Mouse (Mus musculus) erythroblast, adult 5-6 weeks (primary cell): ENCODE data around the gene Fgfr2. TPM values are rescaled to one million over a fixed set of nuclear protein-coding genes. Genes with fewer than 3 reads are reported as not detected.

Experiments used
- ATAC-seq: replicated peaks from 2 replicates; pipeline ENCODE4 v1.8.0; 2016; ENCODE audit warnings: moderate number of reproducible peaks, mild to moderate bottlenecking, moderate TSS enrichment, inconsistent platforms; ENCODE audit not compliant: poor library complexity, low FRiP score, severe bottlenecking
- total RNA-seq, 2 experiments: library from RNA; stranded (forward) in 1 of 2; stranded (reverse) in 1 of 2; fragments of 150-400 nt in 1 of 2; fragments of 200-764, 138-1000 nt in 1 of 2; gene quantifications; 2 replicates each; pipeline versions ENCODE4 v1.2.3 to v1.2.4; 2015 to 2017; ENCODE audit warnings: low replicate concordance in 2 of 2

The Fgfr2 gene
- total RNA-seq, 2 experiments from 2014 or later = 4.8 TPM; not detected in 1

DNA sequence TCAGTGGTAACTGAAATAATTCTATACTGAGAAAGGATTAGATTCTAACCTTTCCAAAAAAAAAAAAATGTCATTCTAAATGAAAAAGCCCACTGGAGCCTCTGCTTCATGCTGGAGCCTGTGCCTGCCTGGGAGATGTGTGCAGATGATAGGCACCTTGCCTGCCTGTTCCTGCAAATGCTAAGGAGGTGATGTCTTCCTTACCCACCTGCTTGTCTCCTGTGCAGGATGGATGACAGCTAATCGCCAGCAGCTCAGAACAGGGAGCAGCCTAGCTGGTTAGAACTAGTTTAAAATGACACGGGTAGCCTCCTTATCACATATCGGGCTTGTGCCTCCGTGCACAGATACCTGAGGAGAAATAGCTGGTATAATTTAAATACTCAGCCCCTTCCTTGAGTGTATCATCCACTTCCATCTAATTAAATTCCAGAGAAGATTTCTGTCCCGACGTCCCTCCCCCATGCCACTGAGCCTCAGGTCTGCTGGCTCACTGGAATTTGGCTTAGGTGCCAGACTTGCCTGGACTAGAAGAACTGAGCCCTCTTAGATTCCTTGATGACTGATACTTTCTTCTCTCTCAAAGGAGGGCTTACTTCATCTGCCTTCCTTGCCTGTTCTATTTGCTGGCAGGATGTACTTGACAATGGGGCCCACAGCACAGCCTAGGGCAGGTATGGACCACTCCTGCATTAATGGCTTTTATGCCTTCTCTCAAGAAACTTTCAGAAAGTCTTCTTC, 2782.6 kb downstream of the Fgfr2 start:
- no peak for ATAC-seq

DNA sequence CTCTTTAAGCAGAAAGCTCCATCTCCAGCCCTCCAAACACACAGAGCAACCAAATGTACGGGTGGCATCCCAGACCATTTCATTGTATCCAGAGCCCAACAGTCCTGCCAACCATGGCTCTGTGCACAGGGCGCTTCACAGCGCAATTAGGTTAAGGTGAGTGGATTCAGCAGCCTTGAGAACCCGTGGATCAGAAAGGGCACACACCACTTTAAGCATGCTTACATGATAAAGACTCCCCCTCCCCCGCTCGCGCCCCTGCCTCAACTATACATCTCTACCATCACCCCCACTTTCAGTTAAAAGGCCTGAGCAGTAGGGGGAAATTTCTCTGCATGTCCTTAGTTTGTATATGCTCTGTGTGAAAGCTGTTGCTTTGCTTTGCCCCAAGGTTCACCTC, 2785.5 kb downstream of the Fgfr2 start:
- no peak for ATAC-seq

DNA sequence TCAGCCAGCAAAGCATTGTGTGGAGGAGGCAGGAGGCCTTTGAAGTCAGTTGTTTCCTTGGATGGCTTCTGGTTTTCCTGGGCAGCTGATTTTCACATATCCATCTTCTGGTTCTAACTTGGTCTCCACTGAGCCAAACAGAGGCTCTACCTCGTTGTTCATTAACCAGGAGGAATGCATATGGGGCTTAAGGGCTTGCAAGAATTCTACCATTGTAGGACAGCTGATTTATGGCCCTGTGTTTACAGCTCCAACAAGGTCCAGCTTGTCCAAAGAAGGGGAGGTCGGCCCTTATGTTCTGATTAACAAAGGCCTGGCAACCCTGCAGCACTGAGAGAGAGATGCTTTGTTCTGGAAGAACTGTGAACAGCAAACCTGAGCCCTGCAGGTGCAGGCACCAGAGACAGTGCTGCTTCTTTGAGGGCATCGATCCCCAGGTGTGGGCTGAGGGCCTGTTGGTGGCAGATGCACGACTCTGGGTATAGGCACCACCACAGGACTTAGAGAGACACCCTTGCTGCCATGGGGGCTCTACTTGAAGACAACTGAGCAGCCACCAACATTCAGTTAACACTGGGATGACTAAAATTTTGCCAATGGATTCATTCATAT, 2787.6 kb downstream of the Fgfr2 start:
- no peak for ATAC-seq

DNA sequence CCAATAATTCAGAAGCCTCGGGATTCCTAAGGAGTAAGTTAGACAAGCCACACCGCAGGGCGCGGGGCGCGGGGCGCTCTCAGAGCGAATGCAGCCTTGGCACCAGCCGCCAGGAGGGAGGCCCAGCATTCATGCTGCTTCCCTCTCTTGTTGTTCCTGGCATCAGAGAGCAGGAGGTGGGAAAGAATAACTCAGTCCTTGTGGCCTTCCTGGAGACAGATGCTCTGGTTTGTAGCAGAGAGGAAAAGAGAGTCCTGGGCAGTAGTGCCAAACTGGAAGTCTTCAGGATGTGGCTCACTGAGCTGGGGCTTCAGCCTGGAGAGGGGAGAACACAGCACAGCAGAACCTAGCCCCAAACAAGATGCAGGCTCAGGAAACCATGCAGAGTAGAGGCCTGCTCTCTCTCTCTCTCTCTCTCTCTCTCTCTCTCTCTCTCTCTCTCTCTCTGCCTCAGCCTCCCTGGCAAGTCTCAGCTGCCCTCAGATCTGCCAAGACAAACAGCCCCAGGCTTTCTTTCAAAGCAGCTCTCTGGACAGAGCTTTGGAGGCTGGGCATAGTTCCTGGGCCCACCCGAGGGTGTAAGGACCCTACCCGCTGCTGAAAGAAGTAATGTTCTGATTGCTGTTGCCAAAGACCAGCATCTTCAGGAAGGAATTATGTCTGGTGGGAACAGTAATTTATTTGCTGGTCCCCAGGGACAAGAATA, 2790.5 kb downstream of the Fgfr2 start:
- no peak for ATAC-seq

DNA sequence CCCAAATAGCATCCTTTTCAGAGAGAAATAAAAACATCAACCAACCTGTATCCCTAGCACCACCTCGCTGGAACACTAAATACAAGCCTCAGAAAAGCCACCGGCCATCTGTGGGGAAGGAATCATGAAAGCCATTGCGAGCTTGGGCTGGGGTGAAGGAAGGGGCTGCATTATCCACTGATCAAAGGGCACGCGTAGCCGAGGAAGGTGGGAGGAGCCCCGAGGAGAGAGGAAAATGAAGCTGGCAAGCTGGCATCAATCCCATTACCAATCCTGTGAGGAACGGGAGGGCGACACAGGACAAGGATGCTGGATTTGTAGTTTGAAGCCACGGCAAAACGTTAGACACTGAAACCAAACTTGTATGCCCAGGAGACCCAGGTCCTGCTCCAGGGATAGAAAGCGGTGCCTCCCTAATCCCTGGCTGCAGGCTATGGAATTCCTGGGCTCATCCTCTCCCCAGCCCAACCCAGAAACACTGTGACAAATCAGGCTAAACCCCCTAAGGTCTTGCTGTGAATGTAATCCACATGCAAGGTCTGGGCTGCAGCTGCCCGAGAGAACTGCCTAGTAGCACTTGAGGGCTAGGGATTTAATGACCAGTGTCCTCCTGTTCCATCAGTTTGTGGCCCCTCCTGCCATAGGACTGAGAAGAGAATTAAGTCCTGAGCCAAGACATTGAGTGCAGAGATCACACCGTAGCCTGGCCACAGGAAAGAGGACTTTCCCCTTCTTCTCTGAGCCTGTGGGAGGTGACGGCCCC, 2795.4 kb downstream of the Fgfr2 start:
- ATAC-seq = no peak

DNA sequence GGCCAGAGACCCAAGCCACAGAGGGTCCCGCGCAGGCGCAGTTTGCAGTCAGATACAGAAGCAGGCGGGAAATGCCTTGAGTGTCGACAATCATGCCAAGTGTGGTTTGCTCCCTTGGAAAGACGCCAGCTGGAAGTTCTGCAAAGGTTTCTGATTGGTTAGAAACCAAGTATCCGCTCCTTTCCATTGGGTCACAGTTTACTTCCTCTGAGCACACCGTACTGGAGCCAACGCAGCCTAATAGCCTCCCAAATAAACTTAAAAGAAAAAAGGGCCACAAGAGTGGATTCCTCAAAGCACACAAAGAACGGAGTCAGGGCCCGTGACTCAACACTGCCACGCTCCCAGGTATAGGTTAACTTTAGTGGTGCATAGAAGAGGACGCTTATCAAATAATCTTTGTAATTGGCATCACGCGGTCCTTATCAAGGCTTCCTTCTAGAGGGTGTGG, 2797.1 kb downstream of the Fgfr2 start:
- ATAC-seq = no peak

DNA sequence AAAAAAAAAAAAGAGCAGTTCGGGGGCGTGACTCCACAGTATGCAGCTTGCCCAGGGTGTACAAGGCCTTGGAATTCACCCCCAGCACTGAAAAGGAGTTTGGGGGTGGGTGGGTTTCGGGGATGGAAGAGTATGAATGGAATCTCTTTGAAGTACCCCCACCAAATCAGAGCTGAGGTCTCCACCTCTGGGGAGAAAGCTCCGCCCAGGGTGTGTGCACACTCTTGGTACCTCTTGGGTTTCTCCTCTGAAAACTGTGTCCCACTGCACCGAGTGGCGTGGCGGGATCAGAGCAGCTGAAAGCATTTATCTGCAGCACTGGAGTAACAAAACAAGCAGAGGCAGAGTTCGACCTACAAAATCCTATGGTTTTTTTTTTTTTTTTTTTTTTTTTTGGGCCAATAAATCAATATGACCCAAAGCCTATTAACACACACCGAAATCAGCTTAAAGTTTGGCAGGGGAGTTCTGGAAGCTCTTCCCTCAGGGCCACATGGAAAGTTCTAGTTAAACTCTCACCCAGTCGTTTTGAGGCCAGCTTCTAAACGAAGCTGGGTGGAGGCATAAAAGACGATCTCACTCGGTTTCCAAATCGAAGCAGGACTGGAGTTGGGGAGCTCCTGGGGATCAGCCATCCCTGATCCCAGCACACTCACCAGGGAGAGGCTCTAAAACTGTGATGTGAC, 2798.3 kb downstream of the Fgfr2 start:
- no peak for ATAC-seq

DNA sequence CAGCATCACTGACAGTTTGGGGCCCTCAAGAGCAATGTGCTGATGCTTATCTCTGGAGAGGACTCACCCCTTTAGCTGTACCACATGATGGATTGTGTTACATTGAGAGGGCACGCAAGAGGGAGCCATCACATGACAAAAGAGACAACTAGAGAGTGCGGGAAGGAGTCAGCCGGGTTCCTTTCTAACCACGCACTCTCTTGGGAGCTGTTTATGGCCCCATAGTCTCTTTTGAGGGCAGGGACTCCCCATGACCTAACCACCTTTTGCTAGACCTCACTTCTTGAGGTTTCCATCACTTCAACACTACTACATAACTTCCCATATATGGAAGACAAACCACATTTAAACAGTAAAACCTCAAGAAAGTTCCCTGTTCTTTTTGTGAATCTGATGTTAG, 2799.4 kb downstream of the Fgfr2 start:
- ATAC-seq = no peak

DNA sequence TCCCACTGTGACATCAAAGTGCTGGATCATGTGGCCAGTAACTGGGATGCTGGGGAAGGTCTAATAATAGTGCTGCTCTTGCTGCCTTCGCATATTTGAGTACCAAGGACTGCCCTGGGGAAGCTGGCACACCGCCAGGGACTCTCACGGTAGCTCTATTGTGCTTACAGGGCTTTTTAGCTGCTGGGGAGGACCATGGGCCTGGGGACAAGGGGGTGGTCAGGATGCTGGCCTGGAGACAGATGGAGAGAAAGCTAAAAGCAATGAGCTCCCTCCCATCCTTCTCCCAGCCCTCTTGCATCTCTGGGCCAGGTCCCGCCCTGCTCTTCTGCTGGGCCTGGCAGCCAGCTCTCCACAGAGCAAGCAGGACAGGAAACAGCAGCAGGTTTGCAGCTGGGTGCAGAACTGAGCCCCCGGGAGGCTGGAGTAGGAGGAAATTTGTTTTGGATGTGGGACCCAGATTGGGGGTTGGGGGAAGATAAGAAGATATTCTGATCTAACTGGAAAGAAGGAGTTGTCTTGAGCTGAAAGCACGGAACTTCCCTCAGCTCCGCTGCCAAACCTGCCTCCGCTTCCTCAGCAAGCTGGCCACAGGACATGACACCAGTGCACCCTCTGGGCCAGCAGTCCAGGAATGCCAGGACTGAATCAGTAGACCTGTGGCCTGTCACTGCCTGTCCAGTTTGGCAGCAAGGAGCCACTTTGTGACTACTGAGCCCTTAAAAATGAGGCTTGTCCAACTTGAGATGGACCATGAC, 2803.2 kb downstream of the Fgfr2 start:
- ATAC-seq = no peak

DNA sequence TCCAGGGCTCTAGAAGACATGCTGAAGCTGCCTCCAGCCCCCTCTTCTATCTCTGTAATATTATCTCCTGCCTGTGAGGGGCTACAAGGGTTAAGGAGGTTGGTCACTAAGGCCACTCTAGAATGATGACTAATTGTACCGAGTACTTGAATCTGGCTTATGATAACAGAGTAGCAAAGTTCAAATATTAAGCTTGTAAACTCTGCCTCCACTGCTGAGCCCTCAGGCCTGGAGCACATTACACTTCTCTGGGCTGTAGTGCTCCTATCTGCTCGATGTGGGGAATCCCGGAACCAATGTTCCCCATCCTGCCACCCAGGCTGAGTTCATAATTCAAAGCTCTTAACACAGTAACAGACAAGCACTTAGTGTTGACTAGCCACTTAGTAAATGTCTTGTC, 2806.9 kb downstream of the Fgfr2 start:
- ATAC-seq = no peak

DNA sequence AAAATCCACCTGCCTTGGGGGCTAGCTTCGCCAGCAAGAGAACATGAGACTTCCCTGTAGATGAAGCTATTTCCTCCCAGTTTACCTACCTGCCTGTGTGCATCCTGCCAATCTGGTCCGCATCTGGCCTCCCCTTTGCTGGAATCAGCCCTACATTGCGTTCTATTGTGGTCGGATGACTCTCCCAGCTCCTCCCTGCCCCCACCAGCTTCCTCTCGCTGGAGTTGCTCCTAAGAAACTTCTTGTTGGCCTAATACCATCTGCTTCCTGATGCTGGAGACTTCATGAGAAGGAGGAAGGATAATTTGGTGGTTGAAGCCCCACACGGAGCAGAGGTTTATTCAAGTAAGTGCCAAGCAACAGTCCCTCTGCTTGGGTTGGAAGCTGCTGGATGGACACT, 2807.9 kb downstream of the Fgfr2 start:
- ATAC-seq = no peak

DNA sequence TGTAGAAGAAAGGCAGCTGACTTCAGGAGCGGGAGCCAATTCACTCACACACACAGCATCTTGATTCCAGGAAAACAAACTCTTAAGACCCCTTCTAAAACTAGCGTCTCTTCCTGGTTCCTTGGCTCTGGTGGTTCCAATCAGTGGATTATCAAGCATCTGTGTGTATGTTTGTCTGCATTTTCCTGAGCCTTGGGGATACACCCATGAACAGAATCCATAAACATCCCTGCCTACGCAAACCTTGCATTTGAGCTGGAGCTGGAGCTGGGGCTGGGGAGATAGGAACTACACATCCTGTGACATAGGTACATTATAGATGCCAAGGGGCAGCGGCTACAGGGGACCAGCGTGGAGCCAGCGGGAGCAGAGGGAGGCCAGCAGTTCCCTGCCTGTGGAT, 2808.5 kb downstream of the Fgfr2 start:
- no peak for ATAC-seq

DNA sequence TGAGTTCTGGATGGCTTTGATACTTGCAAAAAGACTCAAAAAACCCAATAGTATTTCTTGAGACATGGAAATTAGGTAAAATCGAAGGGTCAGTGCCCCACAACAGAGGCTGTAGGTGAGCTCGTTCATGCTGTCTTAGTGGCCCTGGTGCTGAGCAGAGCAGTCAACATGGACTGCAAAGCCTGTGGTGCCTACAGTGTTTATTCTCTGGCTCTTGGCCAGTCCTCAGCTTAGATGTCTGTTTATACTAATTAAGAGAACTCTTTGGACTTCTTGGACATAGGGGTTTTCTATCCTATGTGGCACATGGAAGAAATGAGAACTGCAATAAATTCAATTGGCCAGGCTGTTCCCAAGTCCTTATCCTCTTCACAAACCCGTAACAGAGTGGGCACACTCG, 2811.8 kb downstream of the Fgfr2 start:
- no peak for ATAC-seq

DNA sequence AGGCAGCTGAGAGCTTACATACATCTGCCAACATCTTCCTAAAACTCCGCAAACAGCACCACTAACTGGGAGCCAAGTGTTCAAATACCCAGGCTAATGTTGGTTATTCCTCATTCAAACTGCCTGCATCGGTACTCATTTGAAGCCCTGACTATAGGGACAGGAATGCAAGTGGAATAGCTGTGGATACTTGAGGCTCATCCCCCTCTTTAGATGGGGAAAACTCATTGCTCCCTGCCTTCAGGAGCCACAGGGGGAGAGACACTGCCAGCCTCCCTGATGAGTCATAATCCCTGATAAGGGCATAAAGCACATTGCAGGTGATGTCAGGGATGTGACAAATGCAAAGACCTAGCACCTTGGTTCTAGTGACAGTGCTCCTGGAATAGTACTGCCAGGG, 2814.0 kb downstream of the Fgfr2 start:
- ATAC-seq = no peak

DNA sequence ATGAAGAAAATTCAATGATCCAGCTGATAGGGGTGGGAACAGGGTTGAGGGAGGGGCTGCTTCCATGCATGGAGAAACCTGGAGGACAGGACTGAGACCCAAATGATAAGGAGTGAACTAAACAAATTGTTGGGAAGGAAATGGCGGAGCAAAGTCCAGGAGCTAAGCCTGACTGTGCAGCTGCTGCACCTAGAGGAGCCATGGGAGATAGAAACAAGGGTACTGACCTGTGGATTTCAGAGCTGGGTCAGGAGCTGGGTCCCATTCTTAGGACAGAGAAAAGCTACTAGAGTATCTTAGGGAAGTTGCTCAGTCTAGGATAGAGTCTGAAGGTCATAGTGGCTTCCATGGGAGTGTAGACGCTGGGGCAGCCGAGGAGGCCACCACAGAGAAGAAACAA, 2816.1 kb downstream of the Fgfr2 start:
- ATAC-seq = no peak

DNA sequence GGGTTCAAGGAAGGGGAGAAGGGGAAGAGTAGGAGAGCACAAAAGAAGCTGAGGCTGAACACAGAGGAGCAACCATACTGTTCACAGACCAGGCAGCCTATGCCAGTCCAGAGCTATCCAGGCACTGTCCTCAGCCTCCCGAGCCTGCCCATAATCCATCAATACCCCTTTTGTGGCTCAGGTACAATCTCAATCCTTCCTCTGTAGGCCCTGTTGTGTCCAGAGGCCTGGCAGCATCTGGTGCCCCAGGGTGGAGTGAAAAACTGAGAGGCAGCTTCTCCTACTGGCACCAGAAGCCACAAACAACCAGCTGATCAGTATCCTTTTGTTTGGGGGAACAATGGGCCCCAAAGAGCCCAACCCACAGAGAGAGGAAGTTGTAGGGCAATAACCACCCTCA, 2818.5 kb downstream of the Fgfr2 start:
- no peak for ATAC-seq

DNA sequence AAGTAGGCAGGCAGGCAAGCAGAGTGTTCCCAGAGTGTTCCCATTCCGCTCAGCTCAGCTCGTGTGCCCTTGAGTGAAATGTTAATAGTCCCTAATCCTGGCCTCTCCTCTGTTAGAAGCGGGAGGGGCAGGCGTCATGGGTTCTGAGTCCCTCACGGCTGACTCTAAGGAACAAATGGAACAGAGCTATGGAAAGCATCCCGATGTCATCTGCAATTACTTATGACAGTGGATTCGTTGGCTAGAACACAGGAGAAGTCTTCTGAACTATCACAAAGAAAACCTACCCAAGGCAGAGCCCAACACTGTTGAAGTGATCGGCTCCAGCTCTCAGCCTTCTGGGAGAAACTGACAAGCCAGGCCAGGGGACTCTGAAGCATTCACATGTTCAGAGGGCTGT, 2819.7 kb downstream of the Fgfr2 start:
- ATAC-seq = no peak

DNA sequence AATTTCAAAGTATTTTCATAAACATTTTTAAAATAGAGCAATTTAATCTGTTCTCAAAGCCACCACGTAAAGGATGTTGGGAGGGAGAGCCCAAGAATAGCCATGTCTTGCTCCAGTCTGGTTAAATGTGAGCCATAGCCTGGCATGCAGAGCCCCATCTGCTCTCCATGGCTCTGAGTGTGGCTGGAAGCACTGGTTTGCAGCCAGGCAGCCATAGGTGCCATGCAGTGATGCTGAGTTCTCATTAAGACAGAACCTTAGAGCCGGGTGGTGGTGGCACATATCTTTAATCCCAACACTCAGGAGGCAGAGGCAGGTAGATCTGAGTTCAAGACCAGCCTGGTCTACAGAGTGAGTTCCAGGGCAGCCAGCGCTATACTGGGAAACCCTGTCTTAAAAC, 2822.5 kb downstream of the Fgfr2 start:
- no peak for ATAC-seq

DNA sequence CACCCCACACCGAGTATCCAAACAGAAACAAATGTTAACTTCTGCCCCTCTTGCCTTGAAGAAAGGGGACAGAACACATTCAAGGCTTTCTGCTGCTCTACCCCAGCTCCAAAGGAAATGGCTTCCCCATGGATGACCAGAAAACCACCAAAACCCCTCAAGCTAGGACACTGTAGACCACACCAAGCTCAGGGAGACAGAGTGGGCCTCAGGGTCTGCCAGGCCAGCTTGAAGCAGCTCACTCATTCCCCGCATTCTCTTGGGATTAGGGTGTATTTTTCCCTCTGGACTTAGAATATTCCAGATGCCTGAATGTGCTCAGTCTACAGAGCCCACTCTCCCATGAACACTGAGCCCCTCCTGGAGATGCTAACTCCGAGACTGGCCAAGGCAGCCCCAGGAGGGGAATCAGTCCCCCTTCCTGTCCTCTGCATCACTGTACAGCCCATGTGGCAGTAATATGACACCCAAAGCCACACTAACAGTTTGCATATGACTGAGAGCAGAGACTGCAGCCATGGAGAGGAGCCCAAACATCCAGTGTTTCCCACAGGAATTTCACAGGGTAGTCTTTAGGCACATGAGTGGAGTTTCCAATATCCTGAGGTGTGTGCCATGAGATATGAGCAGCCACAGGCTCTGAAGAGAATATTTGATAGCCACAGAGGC, 2824.1 kb downstream of the Fgfr2 start:
- no peak for ATAC-seq
